Mouse (Mus musculus) mesoderm, embryonic 11.5 days (tissue): ENCODE measurements around the gene Mchr1.
A peak's percentile ranks its signal among the peaks of the same experiment; 100 is the strongest.
"Not testable (repeated sequence)": the region's sequence is repeated elsewhere in the genome, so short reads cannot be mapped to it uniquely, and the experiment has no call there.

Source experiments
- DNase-seq: peaks from one replicate; pipeline ENCODE4 v3.0.0-alpha.2; 2012; ENCODE audit warnings: low read depth, low spot score

The Mchr1 gene

GRCm38 (mm10) chr15:81235086-81235920 lies at the start of gene Mchr1:
Gene Mchr1 (plus strand): TSS chr15:81235499.
- DNase-seq: peak; percentile 72

- no peak for DNase-seq
Observed at GRCm38 (mm10) chr15:81189061-81189460, 46.2 kb upstream of the Mchr1 start.

- no peak for DNase-seq
Observed at GRCm38 (mm10) chr15:81190011-81190629, 45.2 kb upstream of the Mchr1 start.

- DNase-seq: peak; percentile 99
Observed at GRCm38 (mm10) chr15:81190630-81191178, 44.6 kb upstream of the Mchr1 start, which contains the start of gene Mrtfa. Gene Mrtfa (minus strand): TSS chr15:81190757.

- no peak for DNase-seq
Observed at GRCm38 (mm10) chr15:81191303-81191702, 44.0 kb upstream of the Mchr1 start.

GRCm38 (mm10) chr15:81192316-81192715 lies 43.0 kb upstream of the Mchr1 start:
- DNase-seq: no peak

- no peak for DNase-seq
Observed at GRCm38 (mm10) chr15:81192858-81193257, 42.4 kb upstream of the Mchr1 start.

- no peak for DNase-seq
Observed at GRCm38 (mm10) chr15:81194791-81195190, 40.5 kb upstream of the Mchr1 start.

GRCm38 (mm10) chr15:81195447-81195846 lies 39.9 kb upstream of the Mchr1 start:
- DNase-seq: no peak

- DNase-seq: no peak
Observed at GRCm38 (mm10) chr15:81197197-81197596, 38.1 kb upstream of the Mchr1 start.

GRCm38 (mm10) chr15:81198447-81198846 lies 36.9 kb upstream of the Mchr1 start:
- no peak for DNase-seq

GRCm38 (mm10) chr15:81199372-81199959 lies 35.8 kb upstream of the Mchr1 start:
- peak; percentile 86 for DNase-seq

GRCm38 (mm10) chr15:81202462-81202861 lies 32.8 kb upstream of the Mchr1 start:
- no peak for DNase-seq

GRCm38 (mm10) chr15:81210496-81210895 lies 24.8 kb upstream of the Mchr1 start:
- no peak for DNase-seq

- peak; percentile 25 for DNase-seq
Observed at GRCm38 (mm10) chr15:81212976-81213375, 22.3 kb upstream of the Mchr1 start.

- DNase-seq: no peak
Observed at GRCm38 (mm10) chr15:81216906-81217653, 18.2 kb upstream of the Mchr1 start.

GRCm38 (mm10) chr15:81219054-81219453 lies 16.2 kb upstream of the Mchr1 start:
- DNase-seq: no peak

GRCm38 (mm10) chr15:81220051-81220450 lies 15.2 kb upstream of the Mchr1 start:
- not testable (repeated sequence) for DNase-seq

- DNase-seq: no peak
Observed at GRCm38 (mm10) chr15:81221446-81221845, 13.9 kb upstream of the Mchr1 start.

- DNase-seq: no peak
Observed at GRCm38 (mm10) chr15:81225016-81225415, 10.3 kb upstream of the Mchr1 start.

- DNase-seq: no peak
Observed at GRCm38 (mm10) chr15:81225732-81226131, 9.6 kb upstream of the Mchr1 start.

- no peak for DNase-seq
Observed at GRCm38 (mm10) chr15:81226796-81227195, 8.5 kb upstream of the Mchr1 start.
